Mouse (Mus musculus): ENCODE measurements around the gene Hmgn2.
"Not testable (repeated sequence)": the region's sequence is repeated elsewhere in the genome, so short reads cannot be mapped to it uniquely, and the experiment has no call there.

Hmgn2 gene

DNA sequence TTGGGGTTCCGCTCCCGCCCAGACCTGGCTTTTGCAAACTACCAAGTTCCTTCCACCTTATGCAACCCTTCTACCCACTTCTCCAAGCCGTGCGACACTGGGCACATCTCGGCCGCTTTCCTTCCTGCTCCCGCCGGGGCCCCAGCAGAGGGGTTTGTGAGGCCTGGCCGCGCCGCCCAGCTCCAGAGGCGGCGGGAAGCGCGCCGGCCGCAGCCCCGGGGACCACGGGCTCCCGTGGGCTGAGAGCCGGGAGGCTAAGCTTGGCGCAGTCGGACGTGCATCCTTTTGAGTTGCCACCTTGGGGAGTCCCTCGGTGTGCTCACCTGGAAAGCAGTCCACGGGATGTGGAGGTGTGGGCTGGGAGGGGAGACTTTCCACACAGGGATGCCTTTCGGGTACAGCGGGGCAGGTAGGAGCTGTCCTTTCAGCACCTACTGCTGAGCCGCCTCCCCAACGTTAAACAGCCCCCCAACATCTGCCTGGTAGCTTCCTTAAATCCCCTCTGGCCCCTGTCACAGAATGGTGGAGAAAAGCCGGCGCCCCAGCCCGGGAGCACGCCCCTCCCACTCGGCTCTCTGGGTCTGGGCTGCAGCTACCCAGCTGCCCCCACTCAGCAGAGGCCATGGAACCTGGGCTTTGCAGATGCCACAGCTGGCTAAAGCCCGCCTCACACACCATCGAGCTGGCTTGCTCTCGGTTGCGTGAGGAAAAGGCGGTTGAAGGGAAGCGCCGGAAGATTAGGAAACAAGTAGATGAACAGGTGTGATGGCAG is at the start of gene Hmgn2:
Hmgn2 (minus strand) TSS at position 501 of the 772 bp plus-strand sequence.
- no peak for DNase-seq (ENCODE audit: extremely low spot score, low read depth, low spot score)

DNA sequence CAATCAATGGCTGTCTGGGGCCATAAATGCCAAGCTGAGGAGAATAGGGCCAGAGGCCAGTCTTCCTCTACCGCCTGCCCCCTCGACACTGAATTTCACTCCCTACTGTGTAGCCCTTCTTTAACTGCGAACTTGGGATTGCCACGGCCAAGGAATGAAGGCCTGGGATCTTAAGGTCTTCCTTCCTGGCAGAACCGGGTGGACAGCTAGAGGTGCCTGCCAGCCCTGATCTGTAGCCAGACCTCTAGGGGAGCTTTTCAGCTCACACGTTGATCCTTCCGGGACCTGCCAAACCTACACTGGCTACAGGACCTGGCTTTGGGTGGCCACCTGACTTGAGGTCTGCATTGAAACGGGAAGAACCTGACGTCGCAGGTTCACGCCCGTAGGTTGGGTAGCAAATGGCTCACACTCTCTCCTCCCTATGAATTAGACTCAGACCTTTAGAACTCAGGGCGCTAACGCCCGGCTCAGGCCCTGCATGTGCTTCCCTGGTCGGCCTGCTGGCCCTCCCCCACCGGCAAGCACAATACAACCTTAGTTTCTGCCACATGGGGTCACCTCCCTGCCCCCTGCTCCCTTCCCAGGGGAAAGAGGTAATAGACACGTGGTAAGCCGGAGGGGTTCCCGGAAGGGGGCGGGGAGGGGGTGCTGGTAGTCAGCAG is 48.9 kb upstream of the Hmgn2 start:
- DNase-seq (ENCODE audit: extremely low spot score, low read depth, low spot score): no peak

DNA sequence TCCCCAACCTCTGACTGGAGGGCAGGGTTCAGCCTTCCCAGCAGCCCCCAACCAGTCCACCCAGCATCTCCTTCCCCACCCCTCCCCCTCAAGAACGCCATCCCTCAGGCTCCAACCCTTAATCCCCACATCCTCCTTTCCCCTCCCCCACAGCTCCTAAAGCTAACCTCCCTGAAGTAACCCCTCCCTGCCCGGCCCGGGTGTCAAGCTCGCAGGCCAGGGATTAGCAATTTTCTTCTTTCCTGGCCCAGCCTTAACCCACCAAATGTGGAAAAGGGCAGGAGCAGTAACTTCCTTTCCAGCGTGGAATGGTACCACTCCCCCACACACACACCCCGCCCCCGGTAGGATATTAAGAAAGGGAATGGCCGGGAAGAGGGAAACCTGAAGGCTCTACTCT is 48.3 kb upstream of the Hmgn2 start:
- DNase-seq (ENCODE audit: extremely low spot score, low read depth, low spot score): no peak

DNA sequence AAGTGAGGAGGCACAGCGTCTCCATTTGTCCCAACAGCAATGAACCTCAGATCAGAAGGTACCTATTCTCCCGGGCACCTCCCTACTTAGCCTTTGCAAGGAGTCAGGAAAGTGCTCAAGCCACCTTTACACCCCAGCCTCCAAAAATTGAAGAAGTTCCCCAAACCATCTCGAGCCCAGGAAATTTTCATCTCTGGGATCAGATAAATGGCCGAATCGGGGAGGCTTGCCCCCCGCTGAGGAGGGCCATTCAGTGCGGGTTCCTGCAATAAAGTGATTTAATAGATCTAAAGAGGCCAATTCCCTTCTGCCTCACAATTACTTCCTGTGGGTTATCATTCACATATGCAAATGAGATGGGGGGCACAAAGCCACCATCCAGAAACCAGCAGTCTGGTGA is 47.8 kb upstream of the Hmgn2 start:
- DNase-seq (ENCODE audit: extremely low spot score, low read depth, low spot score): no peak

DNA sequence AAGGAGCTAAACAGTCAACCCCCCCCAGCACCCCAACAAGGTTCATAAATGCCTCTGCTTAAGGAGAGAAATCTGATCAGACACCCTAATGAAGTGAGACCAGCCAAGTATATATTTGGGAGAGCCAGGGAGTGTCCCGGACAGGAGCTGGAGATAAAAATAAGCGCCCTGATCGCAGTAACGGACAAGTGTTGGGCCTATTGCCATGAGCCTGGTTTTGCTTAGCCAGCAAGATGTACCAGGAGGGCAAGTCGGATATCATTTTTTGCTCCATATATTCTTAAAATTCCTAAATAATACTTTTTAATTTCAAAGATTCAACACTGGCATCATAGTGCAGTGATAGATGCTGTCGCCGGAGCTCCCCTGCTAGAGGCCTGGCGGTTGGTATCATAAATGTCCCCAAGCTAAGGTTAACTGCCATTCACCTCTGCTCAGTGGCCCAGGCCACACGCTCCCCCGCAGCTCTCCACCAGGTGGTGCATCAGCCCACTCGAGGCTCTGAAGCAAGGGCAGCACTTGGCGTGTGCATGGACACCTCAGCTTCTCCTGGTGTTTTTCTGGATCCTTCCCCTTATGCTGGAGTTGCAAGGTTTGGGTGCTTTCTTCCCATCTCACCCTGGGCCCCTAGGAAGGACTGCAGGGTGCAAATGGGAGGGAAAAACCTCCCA is 44.5 kb upstream of the Hmgn2 start:
- no peak for DNase-seq (ENCODE audit: extremely low spot score, low read depth, low spot score)

DNA sequence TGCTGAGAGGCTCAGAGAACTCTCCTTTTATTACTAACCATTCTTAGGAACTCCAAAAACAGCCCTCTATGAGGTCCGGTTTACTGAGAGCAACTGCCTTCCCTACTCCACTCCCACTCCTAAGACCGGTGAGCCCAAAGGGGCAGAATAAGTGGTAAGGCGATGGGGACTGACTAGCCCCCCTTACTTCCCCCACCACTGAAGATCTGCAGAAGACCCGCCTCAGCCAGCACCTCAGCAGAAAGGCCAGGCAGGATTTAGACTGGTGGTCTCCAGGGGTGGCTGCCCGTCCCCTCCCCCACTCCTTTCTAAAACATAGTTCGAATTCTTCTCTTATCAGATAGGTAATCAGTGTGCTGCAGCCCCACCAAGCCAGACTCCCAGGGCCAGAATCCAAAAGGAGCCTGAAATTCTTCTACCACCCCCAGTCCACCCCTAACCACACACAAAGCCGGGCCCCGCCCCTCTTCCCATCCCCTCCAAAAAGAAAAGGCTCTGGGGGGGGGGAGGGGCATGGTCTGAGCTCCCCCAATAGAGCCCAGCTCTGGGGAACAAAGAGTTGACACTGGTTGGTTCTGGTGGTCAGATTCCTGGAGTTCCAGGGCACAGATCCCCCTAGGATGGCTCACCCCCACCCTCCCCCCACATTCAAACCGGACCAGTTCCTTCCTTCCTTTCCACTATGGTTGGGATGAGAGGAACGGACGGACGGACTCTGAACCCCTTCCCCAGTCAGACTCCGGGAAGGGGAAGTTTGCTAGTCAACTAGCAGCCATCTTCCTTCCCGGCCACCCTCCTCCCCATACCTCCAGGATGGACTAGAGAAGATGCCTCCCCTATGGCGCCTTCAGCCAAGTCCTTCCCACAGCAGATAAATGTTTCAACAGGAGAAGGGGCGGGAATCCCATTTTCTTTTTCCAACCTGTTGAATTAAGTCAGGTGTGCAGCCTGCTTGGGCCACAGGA is 43.3 kb upstream of the Hmgn2 start:
- DNase-seq (ENCODE audit: extremely low spot score, low read depth, low spot score): no peak

DNA sequence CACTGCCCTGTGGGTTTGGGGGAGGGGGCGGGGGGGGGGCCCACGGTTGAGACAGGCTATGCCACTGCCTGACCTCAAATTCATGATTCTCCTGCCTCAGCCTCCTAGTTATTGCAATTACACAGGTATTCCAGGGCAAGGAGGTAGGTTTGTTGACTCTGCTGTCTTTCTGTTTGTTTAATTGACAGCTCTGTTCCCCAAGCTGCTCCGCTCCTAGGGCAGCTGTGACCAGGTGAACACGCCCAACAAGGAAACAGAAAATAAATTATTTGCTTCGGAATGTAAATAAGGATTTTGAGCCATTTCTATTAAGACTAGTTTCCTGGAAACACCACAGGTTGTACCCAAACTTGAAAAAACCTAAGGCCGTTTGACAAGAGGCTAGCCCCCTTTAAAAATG is 41.3 kb upstream of the Hmgn2 start:
- no peak for DNase-seq (ENCODE audit: extremely low spot score, low read depth, low spot score)

DNA sequence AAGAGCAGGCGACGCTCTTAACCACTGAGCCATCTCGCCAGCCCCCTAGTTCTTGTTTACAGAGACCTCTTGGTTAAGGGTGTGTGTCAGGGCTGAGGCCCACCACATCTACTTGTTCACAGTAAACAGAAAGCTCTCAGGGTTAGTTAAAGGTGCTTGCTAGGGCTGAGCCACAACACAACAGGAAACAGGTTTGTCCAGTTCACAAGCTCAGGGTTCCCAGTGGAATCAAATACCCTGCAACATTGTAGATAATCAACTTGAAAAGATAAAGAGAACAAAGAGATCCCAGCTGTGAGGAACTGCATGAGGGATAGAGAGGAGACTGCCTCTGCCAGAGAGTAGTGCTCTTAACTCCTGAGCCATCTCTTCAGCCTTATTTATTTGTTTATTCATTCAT is 38.4 kb upstream of the Hmgn2 start:
- no peak for DNase-seq (ENCODE audit: extremely low spot score, low read depth, low spot score)

DNA sequence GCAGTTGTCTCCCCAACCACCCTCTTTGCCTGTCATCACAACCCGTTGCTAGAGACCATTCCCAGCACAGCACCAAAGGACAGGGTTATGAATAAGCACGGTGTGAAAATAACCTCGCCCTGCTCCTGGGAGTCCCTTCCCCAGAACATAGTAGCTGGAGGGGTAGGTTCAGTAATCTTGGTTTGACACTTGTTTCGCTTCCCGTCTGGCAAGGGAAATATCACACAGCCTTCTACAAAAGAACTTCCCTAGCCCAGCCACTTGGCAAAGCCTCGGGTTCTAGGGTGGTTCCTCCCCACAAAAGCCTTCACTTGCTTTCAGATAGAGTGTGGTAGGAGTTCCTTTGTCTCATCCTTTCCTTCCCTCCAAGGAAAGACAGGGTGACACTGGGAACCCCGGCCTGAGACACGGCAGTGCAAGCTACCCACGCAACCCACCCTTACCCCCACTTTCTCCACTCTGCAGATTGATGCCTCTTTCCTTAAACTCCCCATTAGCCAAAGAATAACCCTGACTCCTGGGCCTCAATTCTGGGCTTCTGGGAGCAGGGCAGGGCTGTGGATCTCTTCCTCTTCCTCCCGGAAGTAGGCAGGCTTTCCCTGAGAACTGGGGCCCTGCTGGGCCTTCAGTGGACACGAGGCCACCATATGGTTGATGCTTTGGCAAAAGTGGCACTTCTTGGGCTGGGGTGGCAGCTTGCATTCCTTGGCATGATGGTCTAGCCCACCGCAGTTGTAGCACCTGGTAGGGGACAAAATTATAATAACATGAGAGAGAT is 37.3 kb upstream of the Hmgn2 start:
- no peak for DNase-seq (ENCODE audit: extremely low spot score, low read depth, low spot score)

DNA sequence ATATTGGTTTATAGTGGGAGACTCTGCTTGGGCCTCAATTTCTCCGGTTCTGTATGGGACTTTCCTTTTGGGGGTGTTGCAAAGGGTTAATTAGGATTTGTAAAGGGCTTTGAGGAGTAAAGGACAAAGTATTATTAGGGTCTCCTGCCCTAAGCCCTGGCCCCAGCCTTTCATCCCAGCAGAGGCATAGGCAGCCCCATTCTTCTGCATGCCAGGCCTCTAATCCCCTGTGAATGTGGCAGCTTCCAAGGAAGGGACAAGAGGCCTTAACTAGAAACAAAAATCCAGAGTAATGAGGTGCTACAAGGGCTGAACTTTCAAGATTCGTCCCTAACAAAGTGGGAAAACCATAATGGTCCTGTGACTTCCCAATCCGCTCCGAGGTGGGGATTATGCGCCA is 34.5 kb upstream of the Hmgn2 start:
- no peak for DNase-seq (ENCODE audit: extremely low spot score, low read depth, low spot score)

DNA sequence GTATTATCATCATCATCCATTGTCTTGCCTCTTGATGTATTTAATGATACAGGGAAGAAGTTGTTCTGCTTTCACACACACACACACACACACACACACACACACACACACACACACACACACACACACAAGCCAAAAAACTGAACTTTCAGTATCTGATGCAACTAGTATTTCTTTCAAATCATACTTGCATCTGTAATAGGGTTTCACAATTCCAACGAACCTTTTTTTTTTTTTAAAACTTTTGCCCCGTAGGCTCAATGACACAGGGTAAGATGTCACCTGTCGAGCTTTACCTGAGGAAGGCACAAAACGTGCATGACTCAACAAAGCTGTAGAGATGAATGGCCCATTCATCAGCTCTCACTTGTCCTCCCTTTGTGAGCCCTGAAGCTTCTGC is 33.8 kb upstream of the Hmgn2 start:
- no peak for DNase-seq (ENCODE audit: extremely low spot score, low read depth, low spot score)

DNA sequence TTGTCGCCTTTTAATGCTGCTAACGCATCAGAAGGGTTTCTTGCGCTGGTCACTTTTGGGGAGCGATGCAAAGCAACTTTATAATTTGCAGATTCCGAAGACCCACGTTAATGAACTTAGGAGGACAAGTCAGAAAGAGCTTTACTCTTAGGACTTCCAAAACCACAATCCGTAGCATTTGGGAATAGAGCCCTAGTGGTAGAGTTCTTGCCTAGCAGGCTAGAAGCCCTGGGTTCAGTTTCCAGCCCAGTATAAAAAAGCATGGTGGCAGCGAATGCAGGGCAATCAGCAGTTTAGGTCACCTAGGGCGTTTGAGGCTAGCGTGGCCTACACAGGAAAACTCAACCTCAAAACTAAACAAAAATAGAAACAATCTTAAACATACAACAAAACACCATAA is 33.3 kb upstream of the Hmgn2 start:
- no peak for DNase-seq (ENCODE audit: extremely low spot score, low read depth, low spot score)

DNA sequence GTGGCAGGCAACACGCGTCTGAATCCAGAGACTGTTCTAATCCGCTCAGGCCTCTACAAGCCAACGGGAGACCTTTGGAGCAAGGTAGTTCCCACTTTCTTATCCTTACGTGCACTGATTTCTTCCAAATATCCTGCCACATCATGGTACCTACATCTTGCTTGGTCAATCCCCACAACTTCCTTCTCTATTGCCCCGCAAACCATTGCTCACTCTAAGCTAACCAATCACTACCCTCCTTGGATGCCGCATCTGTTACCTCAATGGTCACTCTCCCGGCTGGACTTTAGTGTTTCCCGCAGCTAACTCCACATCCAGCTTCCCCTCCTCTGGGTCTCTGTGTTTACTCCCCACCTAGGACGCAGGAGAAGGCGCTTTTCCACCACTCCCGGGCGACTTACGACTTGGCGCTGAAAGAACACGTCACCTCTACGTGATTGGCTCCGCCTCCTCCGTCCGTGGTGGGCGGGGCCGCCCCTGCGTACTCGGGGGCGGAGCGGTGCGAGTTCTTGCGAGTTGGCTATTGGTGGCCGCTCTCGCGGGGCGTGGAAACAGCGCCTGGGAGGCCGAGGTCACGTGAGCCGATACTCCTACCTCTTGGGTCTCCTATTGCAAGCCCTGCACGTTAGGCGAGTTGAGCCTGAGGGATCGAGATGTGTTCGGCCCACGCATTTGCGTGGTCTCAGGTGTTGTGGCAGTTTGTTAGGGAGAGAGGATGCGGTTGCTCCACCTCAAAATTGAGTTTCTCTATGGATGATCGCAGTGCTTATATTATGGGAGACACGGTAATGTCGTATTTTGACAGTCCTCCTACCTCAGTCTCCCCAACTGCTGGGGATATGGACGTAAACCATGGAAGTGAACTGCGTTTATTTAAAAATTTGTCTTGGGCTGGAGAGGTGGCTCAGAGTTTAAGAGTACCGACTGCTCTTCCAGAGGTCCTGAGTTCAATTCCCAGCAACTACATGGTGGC is 32.3 kb upstream of the Hmgn2 start, which contains the start of gene Dhdds:
Dhdds (minus strand) TSS at position 453 of the 973 bp plus-strand sequence.
- DNase-seq (ENCODE audit: extremely low spot score, low read depth, low spot score): peak; percentile 94

DNA sequence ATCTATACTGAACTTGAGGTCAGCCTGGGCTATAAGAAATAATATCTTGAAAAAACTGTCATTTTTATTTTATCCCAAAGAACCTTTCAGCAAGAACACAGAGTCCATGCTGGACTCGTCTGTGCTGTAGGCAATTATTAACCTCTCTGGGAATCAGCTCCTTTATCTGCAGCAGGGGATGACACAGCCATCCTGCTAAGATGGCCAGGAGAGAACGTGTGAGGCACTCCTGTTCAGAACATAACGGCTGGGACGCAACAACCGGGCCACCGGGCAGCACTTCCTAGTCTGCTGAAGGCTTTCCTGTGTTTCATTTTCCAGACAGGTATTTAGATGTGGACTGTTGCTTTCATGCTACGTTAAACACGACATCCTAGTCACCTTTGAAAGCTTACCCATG is 26.2 kb upstream of the Hmgn2 start:
- DNase-seq (ENCODE audit: extremely low spot score, low read depth, low spot score): no peak

DNA sequence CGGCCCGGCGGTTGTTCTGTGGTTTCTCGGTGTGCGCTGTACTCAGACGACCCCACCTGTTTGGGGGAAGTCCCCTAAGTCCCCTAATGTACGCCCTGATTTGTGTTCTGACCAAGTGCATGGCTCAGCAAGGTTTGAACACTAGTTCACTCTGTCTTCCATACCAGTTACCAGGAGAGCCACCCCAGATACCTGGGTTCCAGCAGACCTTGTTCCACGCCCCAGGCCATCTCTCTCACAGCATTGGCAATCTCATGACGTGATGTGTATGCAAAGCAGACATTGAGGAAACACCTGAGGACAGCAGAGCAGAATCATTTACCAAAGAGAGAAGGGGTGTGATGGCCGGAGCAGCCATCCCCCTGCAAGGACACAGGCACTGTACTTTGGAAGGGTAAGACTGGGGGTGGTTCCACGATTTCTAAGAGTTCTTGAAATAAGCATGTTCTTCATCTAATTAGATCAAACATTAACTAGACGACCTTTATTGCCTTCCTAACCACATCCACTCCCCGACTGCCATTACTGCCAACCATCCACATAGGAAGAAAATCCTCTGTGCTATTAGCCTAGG is 22.7 kb upstream of the Hmgn2 start:
- no peak for DNase-seq (ENCODE audit: extremely low spot score, low read depth, low spot score)

DNA sequence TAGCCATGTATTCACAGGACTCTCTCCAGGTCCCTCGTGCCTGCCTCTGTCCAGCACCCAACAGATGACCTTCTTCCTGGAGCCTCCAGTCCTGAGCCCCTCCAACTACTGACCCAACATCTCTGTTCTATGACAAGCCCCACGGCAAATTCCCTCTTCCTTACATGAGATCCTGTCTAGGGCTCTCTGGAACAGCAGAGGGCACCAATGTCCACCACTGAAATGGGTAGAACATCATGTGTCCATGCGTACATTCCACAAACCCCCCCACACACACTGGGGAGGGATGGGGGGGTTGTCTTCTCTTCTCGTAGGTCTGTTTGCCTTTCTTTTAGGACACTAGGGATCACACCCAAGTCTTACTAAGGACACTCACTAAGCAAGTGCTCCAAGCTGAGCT is 21.6 kb upstream of the Hmgn2 start:
- no peak for DNase-seq (ENCODE audit: extremely low spot score, low read depth, low spot score)

DNA sequence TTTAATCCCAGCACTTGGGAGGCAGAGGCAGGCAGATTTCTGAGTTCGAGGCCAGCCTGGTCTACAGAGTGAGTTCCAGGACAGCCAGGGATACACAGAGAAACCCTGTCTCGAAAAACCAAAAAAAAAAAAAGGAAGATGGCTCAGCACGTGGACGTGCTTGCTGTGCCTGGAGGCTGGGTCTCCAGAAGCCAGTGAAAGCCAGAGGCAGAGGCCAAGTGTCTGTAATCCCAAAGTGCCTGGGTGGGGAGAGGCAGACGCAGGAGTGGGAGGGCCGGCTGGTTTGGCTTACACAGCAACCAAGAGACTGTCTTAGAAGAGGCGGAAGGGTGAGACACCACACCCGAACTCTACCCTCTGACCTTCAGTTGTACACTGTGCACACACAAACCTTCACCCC is 19.8 kb upstream of the Hmgn2 start:
- DNase-seq (ENCODE audit: extremely low spot score, low read depth, low spot score): not testable (repeated sequence)

DNA sequence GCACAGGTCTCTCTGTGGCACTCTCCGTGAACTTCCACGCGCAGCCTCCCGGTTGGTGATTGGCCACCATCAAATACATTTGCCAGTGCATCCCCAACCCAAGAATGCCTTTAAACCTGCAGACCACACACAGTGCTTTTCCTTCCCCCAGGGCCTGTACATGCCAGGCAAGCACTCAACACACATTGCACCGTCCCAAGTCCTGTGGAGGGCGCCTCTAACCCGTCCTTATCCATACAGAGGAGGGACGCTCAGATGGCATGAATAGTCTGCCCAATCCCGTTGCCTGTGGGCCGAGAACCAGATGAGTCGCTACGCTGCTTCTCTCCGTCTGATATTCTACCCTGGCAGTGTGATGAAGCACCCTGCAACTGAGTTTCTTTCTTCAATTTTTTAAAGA is 14.5 kb upstream of the Hmgn2 start:
- DNase-seq (ENCODE audit: extremely low spot score, low read depth, low spot score): no peak

DNA sequence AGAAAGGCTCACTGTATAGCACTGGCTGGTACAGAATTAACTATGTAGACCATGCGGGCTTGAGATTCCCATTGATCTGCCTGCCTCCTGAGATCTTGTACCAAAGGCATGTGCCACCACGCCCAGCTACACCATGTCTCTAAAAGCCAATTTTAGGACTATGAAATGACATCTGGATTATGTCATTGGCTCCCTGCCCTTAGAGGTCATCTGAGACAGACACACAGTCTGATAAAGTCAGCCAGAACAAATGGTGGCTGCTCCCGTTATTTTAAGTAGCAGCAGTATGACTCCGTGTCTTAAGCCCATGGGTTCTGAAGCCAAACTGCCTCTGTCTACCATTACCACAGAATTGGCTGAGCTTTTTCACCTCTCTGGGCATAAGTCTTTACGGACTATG is 12.0 kb upstream of the Hmgn2 start:
- no peak for DNase-seq (ENCODE audit: extremely low spot score, low read depth, low spot score)

All from hindlimb bud, embryonic 11.5 days (tissue).